ENCODE assay signal across 21 mouse cellular contexts in genomic region chr17:46699245-46699644, GRCm38 (mm10).
"Had no signal": no experiment of that assay in that cellular context is flagged by ENCODE, and none has a peak within 500 bp of the region (broad histone marks: within the 10 kb centered on the region; RNA-seq: fewer than 3 reads in every experiment).

No protein-coding gene starts in this region.

- H3K9ac ChIP-seq: limb, embryonic 15.5 days; liver, embryonic 14.5 days; liver, postnatal 0 days; lung, embryonic 14.5 days; midbrain, embryonic 12.5 days; midbrain, embryonic 15.5 days; neural tube, embryonic 12.5 days; neural tube, embryonic 15.5 days; stomach, embryonic 15.5 days had no signal

- H3K9me3 ChIP-seq: limb, embryonic 15.5 days; midbrain, embryonic 12.5 days; midbrain, embryonic 15.5 days; neural tube, embryonic 12.5 days; neural tube, embryonic 15.5 days; stomach, embryonic 15.5 days had no signal

- DNase-seq: kidney, adult 18-20 months; kidney, adult 9 months; kidney, postnatal 10 days; kidney, postnatal 36 days; liver, postnatal 0 days; lung, embryonic 14.5 days; right cerebral cortex, adult 18-20 months; right cerebral cortex, postnatal 14 days; right cerebral cortex, postnatal 4 days; spleen, adult 18-20 months; thymus, postnatal 25 days had no signal

- ATAC-seq: liver, postnatal 0 days; lung, postnatal 0 days; midbrain, embryonic 15.5 days had no signal

- H3K27me3 ChIP-seq: limb, embryonic 15.5 days; midbrain, embryonic 12.5 days; midbrain, embryonic 15.5 days; neural tube, embryonic 12.5 days; neural tube, embryonic 15.5 days; stomach, embryonic 15.5 days had no signal

- H3K4me3 ChIP-seq: limb, embryonic 15.5 days; midbrain, embryonic 12.5 days; midbrain, embryonic 15.5 days; neural tube, embryonic 12.5 days; neural tube, embryonic 15.5 days; stomach, embryonic 15.5 days had no signal

- H3K27ac ChIP-seq: limb, embryonic 15.5 days; liver, embryonic 14.5 days; macrophage; midbrain, embryonic 12.5 days; midbrain, embryonic 15.5 days; neural tube, embryonic 12.5 days; neural tube, embryonic 15.5 days; stomach, embryonic 15.5 days had no signal

- H3K4me2 ChIP-seq: limb, embryonic 15.5 days; liver, embryonic 11.5 days; lung, embryonic 14.5 days; midbrain, embryonic 12.5 days; midbrain, embryonic 15.5 days; neural tube, embryonic 12.5 days; neural tube, embryonic 15.5 days; stomach, embryonic 15.5 days had no signal
